Mouse (Mus musculus): ENCODE results near the gene AI467606.

DNA sequence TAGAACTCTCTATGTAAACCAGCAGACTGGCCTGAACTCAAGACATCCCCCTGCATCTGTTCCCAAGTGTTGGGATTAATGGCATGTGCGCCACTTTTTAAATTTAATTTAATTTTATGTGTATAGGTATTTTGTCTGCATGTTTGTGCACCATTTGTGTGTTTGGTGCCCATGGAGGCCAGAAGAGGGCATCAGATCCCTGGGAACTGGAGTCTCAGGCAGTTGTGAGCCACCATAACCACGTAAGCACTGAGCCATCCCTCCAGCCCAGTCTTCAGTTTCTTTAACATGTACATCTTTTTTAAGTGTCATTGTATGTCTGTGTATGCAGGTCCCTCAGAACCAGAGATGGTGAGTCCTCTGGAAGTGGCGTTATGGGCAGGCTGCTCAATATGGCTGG, 13.5 kb upstream of the AI467606 start:
- no peak for TF ChIP-seq POLR2A (IDR thresholded peaks at IDR 0.05; ENCODE audit: insufficient read length, low read depth)
- TF ChIP-seq POLR2AphosphoS2 (IDR thresholded peaks at IDR 0.05; ENCODE audit: insufficient read length, low read depth), result no peak
- TF ChIP-seq CEBPB (IDR thresholded peaks at IDR 0.05; ENCODE audit: insufficient read depth, poor library complexity, severe bottlenecking), result no peak
- no peak for TF ChIP-seq TCF12 (IDR thresholded peaks at IDR 0.05; ENCODE audit: insufficient read depth, poor library complexity, severe bottlenecking)
- TF ChIP-seq E2F4 (IDR thresholded peaks at IDR 0.05; ENCODE audit: insufficient read depth), result no peak
- TF ChIP-seq MYOG (IDR thresholded peaks at IDR 0.05; ENCODE audit: control insufficient read depth in 1 of 3, insufficient read depth in 1 of 3, insufficient read length in 2 of 3, low read depth in 2 of 3), result no peak
- no peak for TF ChIP-seq USF1 (IDR thresholded peaks at IDR 0.05; ENCODE audit: low read depth)

All from myocyte (in vitro differentiated cells).